10 mouse cellular contexts compared by ENCODE assay signal in the genomic region with DNA sequence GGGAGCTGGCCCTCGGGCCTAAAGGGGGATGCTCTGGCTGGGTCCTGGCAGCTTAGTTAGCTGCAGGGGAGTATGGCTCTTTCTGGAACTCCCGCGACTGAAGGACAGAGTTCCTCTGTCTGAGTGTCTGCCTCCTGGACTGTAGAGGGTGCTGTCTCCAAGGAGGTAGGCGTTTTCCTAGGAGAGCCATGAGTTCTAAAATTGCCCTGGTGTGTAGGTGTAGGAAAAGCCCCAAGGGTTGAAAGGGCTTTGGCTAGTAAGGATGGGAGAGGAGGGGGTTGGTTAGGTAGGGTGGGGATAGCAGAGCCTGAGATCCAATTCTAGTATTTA. TPM values are rescaled to one million over a fixed set of nuclear protein-coding genes. Genes with fewer than 3 reads are reported as not detected.
DNase-seq lines count a peak whose midpoint lies in the region; ATAC-seq and TF ChIP-seq lines count a peak whose summit lies in the region.
"Had no signal": no experiment of that assay in that cellular context is flagged by ENCODE, and none has a peak within 500 bp of the region (broad histone marks: within the 10 kb centered on the region; RNA-seq: fewer than 3 reads in every experiment).

A gene (minus strand): TSS at position 86 of the 330 bp plus-strand sequence.

- H3K9me3 ChIP-seq in midbrain, embryonic 10.5 days (replicated peaks) = no peaks in the 10 kb centered on the region
- no peaks in the 10 kb centered on the region for H3K9me3 ChIP-seq in midbrain, embryonic 15.5 days
- no peaks in the 10 kb centered on the region for H3K9me3 ChIP-seq in hindbrain, embryonic 16.5 days (ENCODE audit: control insufficient read depth, low read length)
- H3K9me3 ChIP-seq in stomach, embryonic 16.5 days (replicated peaks; ENCODE audit: control insufficient read depth, low read length) = no peaks in the 10 kb centered on the region
- H3K9me3 ChIP-seq: liver, embryonic 15.5 days had no signal

- H3K27me3 ChIP-seq in midbrain, embryonic 10.5 days (ENCODE audit: low read depth, poor library complexity, severe bottlenecking) = peaks cover 39% of the 10 kb centered on the region
- no peaks in the 10 kb centered on the region; the same call in 1 of the 2 replicates for H3K27me3 ChIP-seq in midbrain, embryonic 15.5 days (replicated peaks)
- no peaks in the 10 kb centered on the region for H3K27me3 ChIP-seq in hindbrain, embryonic 16.5 days (replicated peaks; ENCODE audit: control insufficient read depth, insufficient read depth, low read length)
- H3K27me3 ChIP-seq in stomach, embryonic 16.5 days (ENCODE audit: control insufficient read depth, insufficient read depth, low read length) = no peaks in the 10 kb centered on the region

- peak within 1 kb of the TSS; percentile 74 for H3K27ac ChIP-seq in gastrocnemius, adult 2 months
- H3K27ac ChIP-seq in midbrain, embryonic 10.5 days (replicated peaks) = peak within 1 kb of the TSS; percentile 52; the same call in 1 of the 2 replicates
- H3K27ac ChIP-seq in midbrain, embryonic 15.5 days = no peak within 1 kb of the TSS
- H3K27ac ChIP-seq in hindbrain, embryonic 16.5 days (ENCODE audit: low read depth, low read length) = no peak within 1 kb of the TSS
- peak within 1 kb of the TSS; percentile 58 for H3K27ac ChIP-seq in stomach, embryonic 16.5 days (ENCODE audit: low read length)
- H3K27ac ChIP-seq: liver, embryonic 15.5 days had no signal

- H3K4me1 ChIP-seq in midbrain, embryonic 10.5 days = peaks cover 43% of the 10 kb centered on the region
- peaks cover 40% of the 10 kb centered on the region for H3K4me1 ChIP-seq in midbrain, embryonic 15.5 days
- peaks cover 23% of the 10 kb centered on the region for H3K4me1 ChIP-seq in hindbrain, embryonic 16.5 days (ENCODE audit: control insufficient read depth, insufficient read depth, low read depth, low read length)
- peaks cover 4% of the 10 kb centered on the region for H3K4me1 ChIP-seq in stomach, embryonic 16.5 days (ENCODE audit: control insufficient read depth, insufficient read depth, low read length)
- H3K4me1 ChIP-seq: liver, embryonic 15.5 days had no signal

- TF ChIP-seq CTCF in gastrocnemius, adult 2 months (IDR thresholded peaks at IDR 0.05) = peak; percentile 57

- H3K4me3 ChIP-seq in gastrocnemius, adult 2 months = peak within 1 kb of the TSS; percentile 39
- no peak within 1 kb of the TSS for H3K4me3 ChIP-seq in midbrain, embryonic 10.5 days
- H3K4me3 ChIP-seq in midbrain, embryonic 15.5 days = no peak within 1 kb of the TSS
- no peak within 1 kb of the TSS for H3K4me3 ChIP-seq in hindbrain, embryonic 16.5 days (ENCODE audit: low read length)
- peak within 1 kb of the TSS; percentile 10; the same call in 1 of the 2 replicates for H3K4me3 ChIP-seq in stomach, embryonic 16.5 days (replicated peaks; ENCODE audit: low read length)
- H3K4me3 ChIP-seq: liver, embryonic 15.5 days had no signal

- H3K4me2 ChIP-seq in midbrain, embryonic 15.5 days = no peak within 1 kb of the TSS
- H3K4me2 ChIP-seq in hindbrain, embryonic 16.5 days (ENCODE audit: low read length) = no peak within 1 kb of the TSS
- peak within 1 kb of the TSS; percentile 33; the same call in 1 of the 2 replicates for H3K4me2 ChIP-seq in stomach, embryonic 16.5 days (ENCODE audit: low read depth, low read length)
- H3K4me2 ChIP-seq: liver, embryonic 15.5 days had no signal

- no peak for ATAC-seq in midbrain, embryonic 15.5 days (replicated peaks)
- no peak for ATAC-seq in hindbrain, embryonic 16.5 days
- ATAC-seq in stomach, embryonic 16.5 days (ENCODE audit: insufficient read depth, low FRiP score) = 0 out of 2 replicates have a peak, but pooled peaks have one; percentile 14

- no peak within 1 kb of the TSS for H3K9ac ChIP-seq in midbrain, embryonic 15.5 days
- peak within 1 kb of the TSS; percentile 33 for H3K9ac ChIP-seq in hindbrain, embryonic 16.5 days (ENCODE audit: low read depth, low read length)
- peak within 1 kb of the TSS; percentile 35; the same call in 1 of the 2 replicates for H3K9ac ChIP-seq in stomach, embryonic 16.5 days (ENCODE audit: low read length)
- H3K9ac ChIP-seq: liver, embryonic 15.5 days had no signal

- H3K36me3 ChIP-seq in midbrain, embryonic 10.5 days = no peaks in the 10 kb centered on the region
- H3K36me3 ChIP-seq in midbrain, embryonic 15.5 days (replicated peaks) = no peaks in the 10 kb centered on the region
- H3K36me3 ChIP-seq in hindbrain, embryonic 16.5 days (ENCODE audit: control insufficient read depth, insufficient read depth, low read length) = no peaks in the 10 kb centered on the region
- H3K36me3 ChIP-seq in stomach, embryonic 16.5 days (ENCODE audit: control insufficient read depth, insufficient read depth, low read length) = no peaks in the 10 kb centered on the region
- H3K36me3 ChIP-seq: liver, embryonic 15.5 days had no signal

- WGBS in midbrain, embryonic 10.5 days = 16% methylated on average over 4 of the region's 4 CpGs
- WGBS in midbrain, embryonic 15.5 days = 24% methylated on average over 4 of the region's 4 CpGs
- WGBS in hindbrain, embryonic 16.5 days = 23% methylated on average over 4 of the region's 4 CpGs
- 38% methylated on average over 4 of the region's 4 CpGs for whole genome bisulfite sequencing in stomach, embryonic 16.5 days

- peak; percentile 47 for DNase-seq in gastrocnemius, adult 2 months
- DNase-seq in gastrocnemius, postnatal 10 days = no peak
- no peak for DNase-seq in midbrain, embryonic 10.5 days (ENCODE audit: low spot score)
- no peak for DNase-seq in thymus, postnatal 0 days (ENCODE audit: low spot score)
- no peak for DNase-seq in frontal cortex, adult 2 months (ENCODE audit: extremely low spot score in 1 of 2, low spot score in 1 of 2)

- intact Hi-C loops in gastrocnemius, adult 2 months (cut with DNase I) = loop anchor here (1.0 to 2.0 kb wide), 3 partner anchors 20 to 197 kb away; no protein-coding TSS in a partner anchor

RNA-seq across cellular contexts. Expression of the gene that starts here (rescaled TPM):
- total RNA-seq in gastrocnemius, adult 2 months (2021) = under 1 TPM; 0.22 to 0.23 TPM
- under 1 TPM; 0.38 to 0.65 TPM for total RNA-seq in gastrocnemius, postnatal 10 days (2021)
- not detected in 2 replicates for polyA plus RNA-seq in midbrain, embryonic 10.5 days (2016; fragmentation: Nextera tagmentation; extraction: Ambion mirVana)
- polyA plus RNA-seq in midbrain, embryonic 15.5 days (2015; fragmentation: Nextera tagmentation; extraction: Ambion mirVana) = not detected in 2 replicates
- not detected in 2 replicates for polyA plus RNA-seq in hindbrain, embryonic 16.5 days (2015; fragmentation: Nextera tagmentation; extraction: Ambion mirVana)
- 31.1 and 39.0 TPM in 2 replicates for polyA plus RNA-seq in stomach, embryonic 16.5 days (2015; fragmentation: Nextera tagmentation; extraction: Ambion mirVana)
- polyA plus RNA-seq in thymus, postnatal 0 days (2015; fragmentation: Nextera tagmentation; extraction: Ambion mirVana) = 0.69 and 1.5 TPM in 2 replicates
- 0.19 TPM in 1 of 2 replicates, not detected in the other for polyA plus RNA-seq in frontal cortex, adult 2 months (2012; rRNA removed)
- polyA plus RNA-seq: heart, embryonic 16.5 days; liver, embryonic 15.5 days had no signal

Comparison
In these comparisons a context has a peak if more than half of its experiments do, and no peak if none do; other contexts are left out.
1. RNA of the gene that starts here (polyA plus RNA-seq): 31.1 to 39.0 TPM in stomach, embryonic 16.5 days; 0.69 to 1.5 TPM in thymus, postnatal 0 days, not detected in midbrain, embryonic 10.5 days, 0.19 TPM in frontal cortex, adult 2 months, not detected in midbrain, embryonic 15.5 days and not detected in hindbrain, embryonic 16.5 days; every median in the first group is over 10 times any median in the second.
2. H3K27ac ChIP-seq: peak in midbrain, embryonic 10.5 days (single experiment) and stomach, embryonic 16.5 days (single experiment); none in midbrain, embryonic 15.5 days (single experiment) and hindbrain, embryonic 16.5 days (single experiment).
3. Peak in DNase-seq, H3K4me3 ChIP-seq and H3K27ac ChIP-seq in gastrocnemius, adult 2 months; RNA of the gene not detected or under 1 TPM.